Comparison of ENCODE assay signal across 20 mouse cellular contexts in the genomic region with DNA sequence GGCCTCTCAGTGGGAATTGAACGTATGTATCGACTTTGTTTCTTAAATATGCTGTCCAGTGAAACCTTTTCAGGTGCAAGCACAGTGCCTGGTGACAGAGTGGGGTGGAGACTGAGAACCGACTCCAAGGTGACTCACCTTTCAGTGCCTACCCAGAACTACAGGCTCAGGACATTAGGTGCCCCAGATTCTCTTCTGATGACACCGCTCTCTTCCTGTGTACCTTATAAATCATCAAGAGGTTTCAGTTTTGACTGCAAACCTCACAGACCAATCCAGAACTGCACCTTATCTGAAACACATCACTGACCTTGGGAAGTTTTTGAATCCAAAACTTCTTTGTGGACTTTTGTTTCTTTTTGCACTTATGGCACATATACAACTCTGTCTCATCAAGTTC. TPM values are rescaled to one million over a fixed set of nuclear protein-coding genes. Genes with fewer than 3 reads are reported as not detected.
"Had no signal": no experiment of that assay in that cellular context is flagged by ENCODE, and none has a peak within 500 bp of the region (broad histone marks: within the 10 kb centered on the region; RNA-seq: fewer than 3 reads in every experiment).

No protein-coding gene starts in this region.

- H3K27me3 ChIP-seq: neural tube, embryonic 13.5 days; stomach, embryonic 15.5 days had no signal

- H3K27ac ChIP-seq: kidney, postnatal 0 days; layer of hippocampus, adult 2 months; liver, embryonic 14.5 days; macrophage; neural tube, embryonic 13.5 days; stomach, embryonic 15.5 days had no signal

- H3K9ac ChIP-seq: liver, embryonic 14.5 days; liver, postnatal 0 days; lung, embryonic 14.5 days; neural tube, embryonic 13.5 days; stomach, embryonic 15.5 days had no signal

- H3K9me3 ChIP-seq: neural tube, embryonic 13.5 days; stomach, embryonic 15.5 days had no signal

- DNase-seq: kidney, adult 2 months; kidney, postnatal 25 days; layer of hippocampus, adult 9-11 months; liver, postnatal 0 days; lung, embryonic 14.5 days; retina, postnatal 1 day; right cerebral cortex, postnatal 25 days; spleen, adult 18-20 months; thymus, adult 18-20 months; thymus, postnatal 36 days had no signal

- H3K4me1 ChIP-seq: stomach, embryonic 15.5 days had no signal

- ATAC-seq: liver, postnatal 0 days; lung, postnatal 0 days; midbrain, embryonic 16.5 days had no signal

- H3K4me3 ChIP-seq: layer of hippocampus, adult 2 months; myocyte; neural tube, embryonic 13.5 days; stomach, embryonic 15.5 days had no signal

- H3K4me2 ChIP-seq: liver, embryonic 11.5 days; lung, embryonic 14.5 days; neural tube, embryonic 13.5 days; stomach, embryonic 15.5 days had no signal

RNA-seq across cellular contexts. Expression of a gene that starts 5.9 kb away (rescaled TPM):
- polyA plus RNA-seq: macrophage had no signal
